Mouse (Mus musculus) kidney, embryonic 15.5 days (tissue): ENCODE measurements around the gene Nedd8. TPM values are rescaled to one million over a fixed set of nuclear protein-coding genes. Genes with fewer than 3 reads are reported as not detected.

Experiments
- ATAC-seq: fragments of 200-750 bp; cut with Nextera tagmentation; replicated peaks from 2 replicates; pipeline ENCODE4 v1.8.0; 2017; ENCODE audit warnings: moderate TSS enrichment; ENCODE audit not compliant: low FRiP score
- H3K27ac ChIP-seq: fragments of 300-500 bp; sonication (generic); 2 replicates; pipeline ENCODE4 v1.5.1; 2015; ENCODE audit warnings: mild to moderate bottlenecking, inconsistent platforms
- H3K27me3 ChIP-seq: fragments of 300-500 bp; sonication (generic); 2 replicates; pipeline ENCODE4 v1.6.1; 2015; ENCODE audit warnings: inconsistent platforms
- H3K36me3 ChIP-seq: fragments of 300-500 bp; sonication (generic); 2 replicates; pipeline ENCODE4 v1.6.1; 2015; ENCODE audit warnings: inconsistent platforms
- H3K4me1 ChIP-seq: fragments of 300-500 bp; sonication (generic); 2 replicates; pipeline ENCODE4 v1.6.1; 2015; ENCODE audit warnings: inconsistent platforms
- H3K4me2 ChIP-seq: fragments of 300-500 bp; sonication (generic); 2 replicates; pipeline ENCODE4 v1.6.1; 2015; ENCODE audit warnings: moderate library complexity, mild to moderate bottlenecking, inconsistent platforms
- H3K4me3 ChIP-seq: fragments of 300-500 bp; sonication (generic); replicated peaks from 2 replicates; pipeline ENCODE4 v1.5.1; 2015; ENCODE audit warnings: mild to moderate bottlenecking, inconsistent platforms
- H3K9ac ChIP-seq: fragments of 300-500 bp; sonication (generic); 2 replicates; pipeline ENCODE4 v1.6.1; 2015; ENCODE audit warnings: mild to moderate bottlenecking, inconsistent platforms
- H3K9me3 ChIP-seq: fragments of 300-500 bp; sonication (generic); replicated peaks from 2 replicates; pipeline ENCODE4 v1.6.1; 2016; ENCODE audit warnings: inconsistent platforms
- WGBS: fragments of 180-500 bp; shearing (Covaris S2); methylation state at CpG from one replicate; pipeline ENCODE4 v1.1.7; 2015; ENCODE audit warnings: mixed read lengths; 5-methylcytosine and 5-hydroxymethylcytosine counted together
- polyA plus RNA-seq: library from polyadenylated mRNA; unstranded; fragments of >200 nt; fragmentation: Nextera tagmentation; extraction: Ambion mirVana; gene quantifications from 2 replicates; pipeline ENCODE4 v1.2.1, GENCODE M21; 2015

Nedd8 gene
- polyA plus RNA-seq, 1 experiment from 2014 or later: 545 TPM

- Histone ChIP-seq H3K27ac (peak within 1 kb of the TSS; percentile 69), H3K36me3 (peaks cover 46% of the 10 kb centered on the region), H3K9me3 (no peaks in the 10 kb centered on the region), H3K4me3 (peak within 1 kb of the TSS; percentile 62), H3K27me3 (no peaks in the 10 kb centered on the region), H3K4me1 (peaks cover 17% of the 10 kb centered on the region), H3K9ac (peak within 1 kb of the TSS; percentile 61), H3K4me2 (peak within 1 kb of the TSS; percentile 59)
- WGBS: 0% methylated on average over 39 of the region's 39 CpGs
- peak; percentile 95 for ATAC-seq
Observed at GRCm38 (mm10) chr14:55659960-55660573, 11.9 kb downstream of the Nedd8 start, which contains the start of gene Mdp1. Gene Mdp1, minus strand, starts transcription at chr14:55660508.

- Histone ChIP-seq H3K27ac (no peak overlapping the region), H3K4me2 (no peak overlapping the region), H3K9me3 (no peaks in the 10 kb centered on the region), H3K9ac (no peak overlapping the region), H3K4me3 (no peak overlapping the region), H3K36me3 (peaks cover 35% of the 10 kb centered on the region), H3K27me3 (no peaks in the 10 kb centered on the region), H3K4me1 (peaks cover 17% of the 10 kb centered on the region)
- ATAC-seq: no peak
- 91% methylated on average over 5 of the region's 5 CpGs for WGBS
Observed at GRCm38 (mm10) chr14:55658011-55658410, 13.9 kb downstream of the Nedd8 start.

- no peak overlapping the region for H3K4me2 ChIP-seq
- H3K27me3 ChIP-seq: no peaks in the 10 kb centered on the region
- no peaks in the 10 kb centered on the region for H3K9me3 ChIP-seq
- H3K36me3 ChIP-seq: peaks cover 27% of the 10 kb centered on the region
- no peak overlapping the region for H3K9ac ChIP-seq
- H3K27ac ChIP-seq: no peak overlapping the region
- peaks cover 17% of the 10 kb centered on the region for H3K4me1 ChIP-seq
- no peak overlapping the region for H3K4me3 ChIP-seq
- ATAC-seq: no peak
- 87% methylated on average over 3 of the region's 3 CpGs for WGBS
Observed at GRCm38 (mm10) chr14:55656935-55657334, 15.0 kb downstream of the Nedd8 start.

- 90% methylated on average over 7 of the region's 7 CpGs for WGBS
- H3K4me3 ChIP-seq: no peak overlapping the region
- H3K9me3 ChIP-seq: no peaks in the 10 kb centered on the region
- H3K4me2 ChIP-seq: no peak overlapping the region
- H3K4me1 ChIP-seq: no peaks in the 10 kb centered on the region
- no peak overlapping the region for H3K27ac ChIP-seq
- no peak for ATAC-seq
- no peak overlapping the region for H3K9ac ChIP-seq
- peaks cover 6% of the 10 kb centered on the region for H3K36me3 ChIP-seq
- no peaks in the 10 kb centered on the region for H3K27me3 ChIP-seq
Observed at GRCm38 (mm10) chr14:55651528-55651927, 20.4 kb downstream of the Nedd8 start.

- ATAC-seq: no peak
Observed at GRCm38 (mm10) chr14:55649884-55650283, 22.0 kb downstream of the Nedd8 start, which contains the start of gene Tssk4. Gene Tssk4, plus strand, starts transcription at chr14:55650184.

GRCm38 (mm10) chr14:55644261-55644888 lies 27.5 kb downstream of the Nedd8 start:
- Histone ChIP-seq H3K9ac (peak overlapping the region; percentile 96), H3K9me3 (no peaks in the 10 kb centered on the region), H3K4me2 (peak overlapping the region; percentile 63), H3K4me1 (peaks cover 24% of the 10 kb centered on the region), H3K4me3 (peak overlapping the region; percentile 71), H3K27ac (peak overlapping the region; percentile 93), H3K27me3 (no peaks in the 10 kb centered on the region), H3K36me3 (peaks cover 36% of the 10 kb centered on the region)
- 19% methylated on average over 17 of the region's 17 CpGs for WGBS
- no peak for ATAC-seq

More at GRCm38 (mm10) chr14:55649884-55650283, 22.0 kb downstream of the Nedd8 start, which contains the start of gene Tssk4:
- Histone ChIP-seq H3K27me3 (no peaks in the 10 kb centered on the region), H3K36me3 (peaks cover 11% of the 10 kb centered on the region), H3K4me1 (peaks cover 5% of the 10 kb centered on the region), H3K27ac (no peak within 1 kb of the TSS), H3K4me2 (no peak within 1 kb of the TSS), H3K9me3 (no peaks in the 10 kb centered on the region), H3K9ac (no peak within 1 kb of the TSS), H3K4me3 (no peak within 1 kb of the TSS)
- 93% methylated on average over 2 of the region's 2 CpGs for WGBS

GRCm38 (mm10) chr14:55643060-55643907 lies 28.6 kb downstream of the Nedd8 start, which contains the start of gene Tm9sf1:
Gene Tm9sf1, minus strand, starts transcription at chr14:55643806.
- peak within 1 kb of the TSS; percentile 63 for H3K4me2 ChIP-seq
- no peaks in the 10 kb centered on the region for H3K9me3 ChIP-seq
- under 1% methylated on average over 89 of the region's 89 CpGs for WGBS
- peak within 1 kb of the TSS; percentile 93 for H3K27ac ChIP-seq
- peak within 1 kb of the TSS; percentile 71 for H3K4me3 ChIP-seq
- no peaks in the 10 kb centered on the region for H3K27me3 ChIP-seq
- peaks cover 24% of the 10 kb centered on the region for H3K4me1 ChIP-seq
- H3K9ac ChIP-seq: peak within 1 kb of the TSS; percentile 96
- ATAC-seq: peak; percentile 90
- peaks cover 47% of the 10 kb centered on the region for H3K36me3 ChIP-seq

- peak overlapping the region; percentile 63 for H3K4me2 ChIP-seq
- WGBS: 19% methylated on average over 8 of the region's 8 CpGs
- H3K9ac ChIP-seq: peak overlapping the region; percentile 96
- H3K27me3 ChIP-seq: no peaks in the 10 kb centered on the region
- H3K4me3 ChIP-seq: peak overlapping the region; percentile 71
- H3K36me3 ChIP-seq: peaks cover 53% of the 10 kb centered on the region
- no peaks in the 10 kb centered on the region for H3K9me3 ChIP-seq
- peaks cover 24% of the 10 kb centered on the region for H3K4me1 ChIP-seq
- ATAC-seq: peak; percentile 45
- peak overlapping the region; percentile 93 for H3K27ac ChIP-seq
Observed at GRCm38 (mm10) chr14:55642679-55643059, 29.3 kb downstream of the Nedd8 start.

GRCm38 (mm10) chr14:55641291-55641690 lies 30.6 kb downstream of the Nedd8 start:
- Histone ChIP-seq H3K9ac (no peak overlapping the region), H3K4me2 (no peak overlapping the region), H3K36me3 (peaks cover 58% of the 10 kb centered on the region), H3K4me3 (no peak overlapping the region), H3K4me1 (peaks cover 25% of the 10 kb centered on the region), H3K9me3 (no peaks in the 10 kb centered on the region), H3K27me3 (no peaks in the 10 kb centered on the region), H3K27ac (no peak overlapping the region)
- WGBS: 94% methylated on average over 13 of the region's 13 CpGs
- no peak for ATAC-seq

- Histone ChIP-seq H3K4me3 (no peak overlapping the region), H3K27ac (no peak overlapping the region), H3K27me3 (no peaks in the 10 kb centered on the region), H3K9me3 (no peaks in the 10 kb centered on the region), H3K4me2 (no peak overlapping the region), H3K4me1 (peaks cover 29% of the 10 kb centered on the region), H3K9ac (no peak overlapping the region), H3K36me3 (peaks cover 60% of the 10 kb centered on the region)
- WGBS: 95% methylated on average over 14 of the region's 14 CpGs
- no peak for ATAC-seq
Observed at GRCm38 (mm10) chr14:55640816-55641215, 31.1 kb downstream of the Nedd8 start.

- Histone ChIP-seq H3K9me3 (no peaks in the 10 kb centered on the region), H3K4me2 (no peak within 1 kb of the TSS), H3K27ac (no peak within 1 kb of the TSS), H3K4me1 (peaks cover 28% of the 10 kb centered on the region), H3K9ac (no peak within 1 kb of the TSS), H3K36me3 (peaks cover 74% of the 10 kb centered on the region), H3K27me3 (no peaks in the 10 kb centered on the region), H3K4me3 (no peak within 1 kb of the TSS)
- 93% methylated on average over 9 of the region's 9 CpGs for WGBS
- ATAC-seq: no peak
Observed at GRCm38 (mm10) chr14:55637795-55638194, 34.1 kb downstream of the Nedd8 start, which contains the start of gene Gm49378. Gene Gm49378, minus strand, starts transcription at chr14:55637895.
